Mouse (Mus musculus) neural tube, embryonic 11.5 days (tissue): ENCODE measurements at regions not wholly inside any gene's neighbourhood (a gene's known extent, or its start where the extent isn't known, plus 50 kb on each side); places are given as distances from the start of the nearest gene placed in this dataset.
A peak's percentile ranks its signal among the peaks of the same experiment; 100 is the strongest.
"Not testable (repeated sequence)": the region's sequence is repeated elsewhere in the genome, so short reads cannot be mapped to it uniquely, and the experiment has no call there.

Experiments
- ATAC-seq: fragments of 200-750 bp; cut with Nextera tagmentation; 2 replicates; pipeline ENCODE4 v1.8.0; 2017; ENCODE audit warnings: moderate number of reproducible peaks, mild to moderate bottlenecking, moderate TSS enrichment, moderate library complexity; ENCODE audit not compliant: insufficient read depth, low FRiP score, low TSS enrichment
- DNase-seq: peaks from one replicate; pipeline ENCODE4 v3.0.0-alpha.2; 2015; ENCODE audit warnings: low spot score
- H3K27ac ChIP-seq: fragments of 300-500 bp; sonication (generic); 2 replicates; pipeline ENCODE4 v1.5.1; 2014; ENCODE audit warnings: low read depth, mild to moderate bottlenecking, low read length
- H3K27me3 ChIP-seq: fragments of 300-500 bp; sonication (generic); 2 replicates; pipeline ENCODE4 v1.6.1; 2014; ENCODE audit warnings: mild to moderate bottlenecking, low read length, mixed read lengths; ENCODE audit not compliant: control insufficient read depth, insufficient read depth
- H3K36me3 ChIP-seq: fragments of 300-500 bp; sonication (generic); 2 replicates; pipeline ENCODE4 v1.6.1; 2014; ENCODE audit warnings: mild to moderate bottlenecking, low read length, moderate library complexity, mixed read lengths; ENCODE audit not compliant: control insufficient read depth, insufficient read depth
- H3K4me1 ChIP-seq: fragments of 300-500 bp; sonication (generic); 2 replicates; pipeline ENCODE4 v1.6.1; 2014; ENCODE audit warnings: low read length, mixed read lengths; ENCODE audit not compliant: control insufficient read depth, insufficient read depth
- H3K4me2 ChIP-seq: fragments of 300-500 bp; sonication (generic); 2 replicates; pipeline ENCODE4 v1.6.1; 2014; ENCODE audit warnings: low read depth, mild to moderate bottlenecking, moderate library complexity
- H3K4me3 ChIP-seq: fragments of 300-500 bp; sonication (generic); 2 replicates; pipeline ENCODE4 v1.5.1; 2014; ENCODE audit warnings: low read depth, low read length
- H3K9ac ChIP-seq: fragments of 300-500 bp; sonication (generic); 2 replicates; pipeline ENCODE4 v1.6.1; 2014; ENCODE audit warnings: mild to moderate bottlenecking, low read length
- H3K9me3 ChIP-seq: fragments of 300-500 bp; sonication (generic); 2 replicates; pipeline ENCODE4 v1.6.1; 2016; ENCODE audit warnings: low read length; ENCODE audit not compliant: control insufficient read depth
- WGBS: fragments of 180-500 bp; shearing (Covaris S2); extraction: QIAGEN DNeasy Blood & Tissue Kit; methylation state at CpG from one replicate; pipeline ENCODE4 v1.1.7; 2014; 5-methylcytosine and 5-hydroxymethylcytosine counted together

DNA sequence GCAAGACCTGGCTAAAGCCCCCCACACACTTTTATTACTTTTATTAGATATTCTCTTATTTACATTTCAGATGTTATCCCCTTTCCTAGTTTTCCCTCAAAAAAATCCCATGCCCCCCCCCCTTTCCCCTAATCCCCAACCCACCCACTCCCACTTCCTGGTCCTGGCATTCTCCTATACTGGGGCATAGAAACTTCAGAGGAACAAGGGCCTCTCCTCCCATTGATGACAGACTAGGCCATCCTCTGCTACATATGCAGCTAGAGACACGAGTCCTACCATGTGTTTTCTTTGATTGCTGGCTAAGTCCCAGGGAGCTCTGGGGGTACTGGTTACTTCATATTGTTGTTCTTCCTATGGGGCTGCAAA is 116.8 kb downstream of the Rfpl4b start:
- 75% methylated on average over 1 of the region's 1 CpGs for whole genome bisulfite sequencing
- not testable (repeated sequence) for H3K27me3 ChIP-seq, H3K9me3 ChIP-seq

DNA sequence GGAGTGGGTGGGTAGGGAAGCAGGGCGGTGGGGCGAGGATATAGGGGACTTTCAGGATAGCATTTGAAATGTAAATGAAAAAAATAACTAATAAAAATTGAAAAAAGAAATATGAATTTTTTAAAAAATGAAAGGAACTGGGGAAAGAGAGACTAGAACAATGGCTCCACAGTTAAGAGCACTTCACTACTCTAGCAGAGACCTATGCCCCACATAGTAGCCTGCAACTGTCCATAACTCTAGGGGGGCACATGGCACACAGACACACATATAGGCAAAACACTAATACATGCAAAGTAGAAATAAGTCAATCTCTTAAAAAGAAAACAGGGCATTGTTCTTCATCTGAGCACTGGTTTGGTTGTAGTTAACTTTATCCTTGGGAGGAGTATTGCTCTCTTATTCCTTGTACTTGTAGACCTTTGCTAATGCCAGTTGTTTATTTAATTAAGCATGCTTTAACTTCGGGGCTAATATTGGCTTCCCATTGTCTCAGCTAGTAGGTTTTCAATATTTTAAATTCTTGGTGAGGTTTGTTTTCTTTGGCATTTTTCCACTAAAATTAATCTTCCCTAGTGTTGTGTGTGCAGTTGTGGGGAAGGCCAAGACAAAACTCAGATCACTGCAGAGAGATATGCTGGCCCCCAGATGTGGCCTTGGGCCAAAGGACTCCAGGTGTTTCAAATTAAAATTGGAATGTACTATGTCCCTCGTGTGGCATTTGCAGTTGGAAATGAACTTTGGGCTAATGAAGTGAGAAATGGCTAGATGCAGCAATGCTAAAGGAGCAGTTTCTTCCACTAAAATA is 117.4 kb downstream of the Rfpl4b start:
- Histone ChIP-seq H3K27me3 (no peaks in the 10 kb centered on the region), H3K4me1 (no peaks in the 10 kb centered on the region), H3K27ac (no peak overlapping the region), H3K4me3 (no peak overlapping the region), H3K9ac (no peak overlapping the region), H3K9me3 (no peaks in the 10 kb centered on the region), H3K36me3 (no peaks in the 10 kb centered on the region), H3K4me2 (no peak overlapping the region)
- ATAC-seq (no peak), DNase-seq (peak; percentile 26)
- 81% methylated on average over 4 of the region's 4 CpGs for WGBS

More for the DNA sequence above, 116.8 kb downstream of the Rfpl4b start:
- not testable (repeated sequence) for H3K27ac ChIP-seq, H3K9ac ChIP-seq, H3K4me1 ChIP-seq, DNase-seq, H3K36me3 ChIP-seq, H3K4me2 ChIP-seq, ATAC-seq, H3K4me3 ChIP-seq

DNA sequence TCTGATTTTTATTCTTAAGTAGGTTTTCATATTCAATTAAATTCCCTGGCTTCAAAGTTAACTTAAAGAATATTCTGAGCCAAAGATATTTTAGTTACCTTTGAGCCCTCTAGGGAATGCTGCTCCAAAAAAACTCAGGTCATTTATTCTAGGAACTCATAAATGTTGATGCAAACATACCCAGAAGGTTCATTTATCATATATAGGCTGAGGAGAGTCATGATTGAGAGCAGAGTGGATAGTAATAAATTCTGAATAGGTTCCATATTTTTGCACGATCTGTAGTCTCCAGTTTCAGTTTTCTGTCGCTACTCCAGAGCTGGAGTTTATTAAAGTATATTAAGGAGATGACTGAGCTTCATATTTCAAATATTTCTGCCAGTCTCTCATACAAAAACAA is 144.1 kb downstream of the Rfpl4b start:
- no peak for DNase-seq
- Histone ChIP-seq H3K9me3 (no peaks in the 10 kb centered on the region), H3K27ac (no peak overlapping the region), H3K4me2 (no peak overlapping the region), H3K36me3 (no peaks in the 10 kb centered on the region), H3K4me3 (no peak overlapping the region), H3K27me3 (no peaks in the 10 kb centered on the region), H3K9ac (no peak overlapping the region), H3K4me1 (no peaks in the 10 kb centered on the region)
- WGBS = 79% methylated on average over 2 of the region's 2 CpGs
- ATAC-seq = no peak

DNA sequence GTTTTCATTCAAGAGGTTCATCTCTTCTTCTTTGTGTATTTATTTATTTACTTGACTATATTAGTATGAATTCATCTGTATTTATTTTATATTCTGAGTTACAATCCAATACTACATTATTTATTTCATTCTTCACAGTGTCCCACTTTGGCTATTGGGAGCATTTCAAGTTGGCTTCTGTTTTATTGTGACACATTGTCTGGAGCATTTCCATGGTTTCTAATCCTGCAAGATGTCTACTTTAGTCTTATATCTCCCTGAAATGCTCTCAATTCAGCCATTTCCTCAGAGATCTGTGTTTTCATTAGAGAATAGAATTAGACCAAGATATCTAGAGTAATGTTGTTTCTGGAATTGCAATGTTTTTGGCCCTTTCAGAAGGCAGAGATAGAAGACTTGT is 153.0 kb downstream of the Rfpl4b start:
- H3K4me2 ChIP-seq = no peak overlapping the region
- H3K9ac ChIP-seq = no peak overlapping the region
- H3K27ac ChIP-seq = no peak overlapping the region
- no peak overlapping the region for H3K4me3 ChIP-seq
- H3K9me3 ChIP-seq = no peaks in the 10 kb centered on the region
- DNase-seq (no peak), ATAC-seq (no peak)
- H3K4me1 ChIP-seq = no peaks in the 10 kb centered on the region
- H3K27me3 ChIP-seq = no peaks in the 10 kb centered on the region
- no peaks in the 10 kb centered on the region for H3K36me3 ChIP-seq

DNA sequence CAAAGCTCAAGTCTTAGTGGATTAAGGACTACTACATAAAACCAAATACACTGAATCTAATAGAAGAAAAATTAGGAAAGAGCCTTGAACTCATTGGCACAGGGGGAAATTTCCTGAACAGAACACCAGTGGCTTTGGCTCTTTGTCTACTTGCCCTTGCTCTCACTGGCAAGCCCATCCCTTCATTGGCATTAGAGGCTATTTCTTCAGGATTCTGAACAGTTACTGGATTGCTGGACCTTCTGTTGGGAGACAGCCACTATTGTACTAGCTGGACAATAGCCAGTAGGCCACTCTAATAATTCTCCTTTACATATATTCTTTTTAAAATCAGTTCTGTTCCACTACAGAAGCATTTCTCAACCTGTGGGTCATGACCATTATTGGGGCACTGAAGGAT is 153.7 kb downstream of the Rfpl4b start:
- Histone ChIP-seq H3K9ac (no peak overlapping the region), H3K4me2 (no peak overlapping the region), H3K27me3 (no peaks in the 10 kb centered on the region), H3K27ac (no peak overlapping the region), H3K9me3 (no peaks in the 10 kb centered on the region), H3K36me3 (no peaks in the 10 kb centered on the region), H3K4me1 (no peaks in the 10 kb centered on the region), H3K4me3 (no peak overlapping the region)
- no peak for ATAC-seq
- DNase-seq = no peak

DNA sequence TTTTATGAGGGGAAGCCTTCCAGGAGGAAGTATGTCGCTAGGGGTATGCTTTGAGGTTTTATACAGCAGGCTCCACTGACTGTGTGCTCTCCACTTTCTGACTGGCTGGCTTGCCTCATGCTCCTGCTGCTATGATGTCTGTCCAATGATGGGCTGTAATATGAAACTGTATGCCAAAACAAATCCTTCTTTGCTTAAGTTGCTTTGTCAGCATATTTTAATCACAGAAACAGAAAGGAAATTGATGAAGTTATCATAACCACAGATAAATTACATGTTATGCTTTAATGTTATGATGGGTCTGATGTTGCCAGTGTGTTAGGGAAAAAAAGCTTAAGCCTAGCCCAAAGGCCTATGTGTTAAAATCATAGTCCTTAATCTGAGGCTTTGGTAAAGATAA is 185.9 kb downstream of the Rfpl4b start:
- Histone ChIP-seq H3K4me1 (no peaks in the 10 kb centered on the region), H3K27ac (no peak overlapping the region), H3K4me3 (no peak overlapping the region), H3K9me3 (no peaks in the 10 kb centered on the region), H3K4me2 (no peak overlapping the region), H3K27me3 (no peaks in the 10 kb centered on the region), H3K9ac (no peak overlapping the region), H3K36me3 (no peaks in the 10 kb centered on the region)
- DNase-seq = no peak
- 81% methylated on average over 1 of the region's 1 CpGs for WGBS
- no peak for ATAC-seq

DNA sequence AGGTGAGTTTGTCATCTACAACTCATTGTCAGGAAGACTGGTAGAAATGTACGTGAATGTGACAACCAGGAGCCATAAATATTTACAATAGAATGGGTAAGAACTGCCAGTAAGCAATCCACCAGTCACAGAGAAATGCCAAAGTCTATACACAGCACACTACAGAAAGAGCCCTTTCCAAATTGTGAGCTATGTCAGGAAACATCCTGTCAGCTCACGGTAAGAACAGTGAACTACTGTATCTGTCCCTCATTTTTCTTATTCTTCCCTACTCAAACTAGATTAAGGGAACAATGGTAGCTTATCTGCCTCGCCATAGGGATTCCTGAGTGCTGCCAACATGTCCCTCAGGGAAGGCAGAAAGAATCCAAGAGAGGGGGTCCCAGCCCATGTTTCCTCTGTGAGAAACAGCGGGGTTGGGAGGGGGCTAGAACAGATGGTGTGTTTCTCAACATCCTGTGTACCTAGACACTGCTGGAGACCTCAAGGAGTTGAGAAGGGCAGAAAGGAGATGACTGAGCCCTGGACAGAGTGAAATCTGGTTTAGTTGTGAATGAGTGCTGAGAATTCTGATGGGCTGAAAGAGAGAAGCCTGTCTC is 191.6 kb downstream of the Rfpl4b start:
- no peak overlapping the region for H3K4me2 ChIP-seq
- no peak for DNase-seq
- 77% methylated on average over 4 of the region's 4 CpGs for WGBS

DNA sequence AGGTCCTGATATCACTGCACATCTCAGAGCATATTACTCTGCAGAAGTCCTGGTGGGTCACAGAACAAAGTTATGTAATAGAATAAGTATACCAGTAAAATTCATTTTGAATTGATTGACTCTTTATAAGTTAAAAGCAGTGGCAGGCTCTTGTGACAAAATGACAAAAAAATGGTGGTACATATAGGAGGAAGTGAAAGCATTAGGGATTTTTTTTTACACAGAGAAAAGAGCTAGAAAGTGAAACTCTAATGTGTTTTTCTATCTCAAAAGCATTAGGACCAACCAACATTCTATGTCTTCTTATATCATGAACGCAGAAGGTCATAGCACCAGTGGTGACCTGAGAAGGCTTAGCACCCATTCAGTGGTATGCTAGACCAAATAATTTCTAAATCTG is 198.2 kb downstream of the Rfpl4b start:
- no peaks in the 10 kb centered on the region for H3K4me1 ChIP-seq
- H3K9me3 ChIP-seq = no peaks in the 10 kb centered on the region
- ATAC-seq (no peak), DNase-seq (no peak)
- no peak overlapping the region for H3K9ac ChIP-seq
- WGBS = 98% methylated on average over 1 of the region's 1 CpGs
- H3K36me3 ChIP-seq = no peaks in the 10 kb centered on the region
- H3K4me3 ChIP-seq = no peak overlapping the region
- H3K4me2 ChIP-seq = no peak overlapping the region
- no peak overlapping the region for H3K27ac ChIP-seq
- H3K27me3 ChIP-seq = no peaks in the 10 kb centered on the region

More for the DNA sequence above, 191.6 kb downstream of the Rfpl4b start:
- H3K4me3 ChIP-seq = no peak overlapping the region
- no peaks in the 10 kb centered on the region for H3K27me3 ChIP-seq
- H3K4me1 ChIP-seq = no peaks in the 10 kb centered on the region
- no peaks in the 10 kb centered on the region for H3K36me3 ChIP-seq
- no peaks in the 10 kb centered on the region for H3K9me3 ChIP-seq
- no peak for ATAC-seq
- H3K27ac ChIP-seq = no peak overlapping the region
- H3K9ac ChIP-seq = no peak overlapping the region
